Mouse (Mus musculus) hindbrain, embryonic 14.5 days (tissue): ENCODE measurements around the gene Apoa4. TPM values are rescaled to one million over a fixed set of nuclear protein-coding genes. Genes with fewer than 3 reads are reported as not detected.

ENCODE experiments used
- polyA plus RNA-seq: library from polyadenylated mRNA; unstranded; fragments of >200 nt; fragmentation: Nextera tagmentation; extraction: Ambion mirVana; gene quantifications from 2 replicates; pipeline ENCODE4 v1.2.1, GENCODE M21; 2014

The Apoa4 gene
- polyA plus RNA-seq, 1 experiment from 2014 or later, result not detected

Other genes starting within 250 kb of the Apoa4 start
- 289 and 303 TPM in 2 replicates for gene Pafah1b2, start 228.0 kb upstream of the Apoa4 start, polyA plus RNA-seq
- gene Sik3, start 227.9 kb upstream of the Apoa4 start, polyA plus RNA-seq, result 10.9 and 11.0 TPM in 2 replicates
- gene Apoa1, start 12.1 kb upstream of the Apoa4 start, polyA plus RNA-seq, result 3.9 and 4.6 TPM in 2 replicates
- gene Apoc3, start 5.1 kb upstream of the Apoa4 start, polyA plus RNA-seq, result not detected in 2 replicates
- gene Apoa5, start 27.9 kb downstream of the Apoa4 start, polyA plus RNA-seq, result not detected in 2 replicates
- gene Zpr1, start 32.4 kb downstream of the Apoa4 start, polyA plus RNA-seq, result 54.3 and 55.3 TPM in 2 replicates
- 15.1 and 16.0 TPM in 2 replicates for gene Bud13, start 42.3 kb downstream of the Apoa4 start, polyA plus RNA-seq
- not detected in 2 replicates for gene 4931429L15Rik, start 79.3 kb downstream of the Apoa4 start, polyA plus RNA-seq